Mouse (Mus musculus) lung, postnatal 10 days (tissue): Measurements from ENCODE around the gene Msrb2.

Source experiments
- DNase-seq: peaks from one replicate; pipeline ENCODE4 v3.0.0; 2021

The Msrb2 gene

GRCm38 (mm10) chr2:19371390-19372158, at the start of gene Msrb2:
TSS of gene Msrb2 (plus strand) at chr2:19371440.
- peak; percentile 78 for DNase-seq

- DNase-seq: no peak
Observed at GRCm38 (mm10) chr2:19322448-19322847, 48.8 kb upstream of the Msrb2 start.

GRCm38 (mm10) chr2:19326376-19326775, 44.9 kb upstream of the Msrb2 start:
- no peak for DNase-seq

GRCm38 (mm10) chr2:19327811-19328210, 43.4 kb upstream of the Msrb2 start:
- no peak for DNase-seq

GRCm38 (mm10) chr2:19343901-19344635, 27.2 kb upstream of the Msrb2 start:
- DNase-seq: peak; percentile 37

GRCm38 (mm10) chr2:19344636-19345413, 26.4 kb upstream of the Msrb2 start:
- DNase-seq: peak; percentile 93

- no peak for DNase-seq
Observed at GRCm38 (mm10) chr2:19345414-19345964, 25.8 kb upstream of the Msrb2 start.

GRCm38 (mm10) chr2:19348454-19348853, 22.8 kb upstream of the Msrb2 start:
- DNase-seq: no peak

GRCm38 (mm10) chr2:19350167-19350566, 21.1 kb upstream of the Msrb2 start:
- DNase-seq: no peak

GRCm38 (mm10) chr2:19351615-19352253, 19.5 kb upstream of the Msrb2 start:
- no peak for DNase-seq

GRCm38 (mm10) chr2:19353158-19353557, 18.1 kb upstream of the Msrb2 start:
- no peak for DNase-seq

- no peak for DNase-seq
Observed at GRCm38 (mm10) chr2:19362880-19363279, 8.4 kb upstream of the Msrb2 start.

GRCm38 (mm10) chr2:19366426-19366825, 4.8 kb upstream of the Msrb2 start:
- no peak for DNase-seq

- peak; percentile 24 for DNase-seq
Observed at GRCm38 (mm10) chr2:19367114-19367513, 4.1 kb upstream of the Msrb2 start.

GRCm38 (mm10) chr2:19373695-19374094, 2.5 kb downstream of the Msrb2 start:
- peak; percentile 14 for DNase-seq

- no peak for DNase-seq
Observed at GRCm38 (mm10) chr2:19380446-19380950, 9.3 kb downstream of the Msrb2 start.

- DNase-seq: no peak
Observed at GRCm38 (mm10) chr2:19380986-19381385, 9.7 kb downstream of the Msrb2 start.

GRCm38 (mm10) chr2:19382206-19382605, 11.0 kb downstream of the Msrb2 start:
- no peak for DNase-seq

- DNase-seq: no peak
Observed at GRCm38 (mm10) chr2:19383006-19383405, 11.8 kb downstream of the Msrb2 start.

GRCm38 (mm10) chr2:19385772-19386171, 14.5 kb downstream of the Msrb2 start:
- DNase-seq: no peak

GRCm38 (mm10) chr2:19388329-19389103, 17.3 kb downstream of the Msrb2 start:
- peak; percentile 15 for DNase-seq
